Mouse (Mus musculus): Measurements from ENCODE around the gene Slc39a11.
A peak's percentile ranks its signal among the peaks of the same experiment; 100 is the strongest.

Slc39a11 gene

DNA sequence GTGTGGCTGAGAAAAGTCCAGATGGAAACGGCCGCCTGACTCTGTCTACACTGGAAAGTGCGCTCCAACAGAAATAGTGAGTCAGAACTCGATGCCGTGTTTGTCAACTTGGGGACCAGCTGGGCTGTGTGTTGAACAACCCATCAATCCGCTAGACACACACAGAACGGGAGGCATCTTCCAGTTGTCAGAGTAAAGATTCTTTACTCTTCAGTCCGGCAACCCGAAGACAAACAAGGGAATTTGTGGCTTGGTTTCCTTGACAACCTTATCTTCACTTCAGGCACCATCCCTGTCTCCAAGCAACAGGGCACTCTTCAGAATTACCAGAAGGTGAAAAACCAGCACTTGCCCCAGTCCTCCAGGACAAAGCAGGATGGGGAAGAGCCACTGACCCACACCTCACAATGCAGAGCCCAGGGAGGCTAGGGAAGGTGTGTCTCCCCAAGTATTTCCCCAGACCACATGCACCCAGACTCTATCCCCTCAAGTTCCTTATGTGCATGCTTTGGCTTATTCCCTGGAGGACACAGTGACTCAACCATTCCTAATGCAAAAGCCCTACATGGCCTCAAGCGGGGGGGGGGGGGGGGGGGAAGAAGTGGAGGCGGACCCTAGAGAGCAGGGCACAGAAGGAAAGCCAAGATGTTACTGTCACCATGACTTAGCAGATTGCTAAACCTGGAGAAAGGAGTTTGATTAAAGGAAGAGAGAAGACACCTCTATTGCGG is 297.6 kb downstream of the Slc39a11 start:
- DNase-seq (ENCODE audit: extremely low read depth, low read depth), result no peak

DNA sequence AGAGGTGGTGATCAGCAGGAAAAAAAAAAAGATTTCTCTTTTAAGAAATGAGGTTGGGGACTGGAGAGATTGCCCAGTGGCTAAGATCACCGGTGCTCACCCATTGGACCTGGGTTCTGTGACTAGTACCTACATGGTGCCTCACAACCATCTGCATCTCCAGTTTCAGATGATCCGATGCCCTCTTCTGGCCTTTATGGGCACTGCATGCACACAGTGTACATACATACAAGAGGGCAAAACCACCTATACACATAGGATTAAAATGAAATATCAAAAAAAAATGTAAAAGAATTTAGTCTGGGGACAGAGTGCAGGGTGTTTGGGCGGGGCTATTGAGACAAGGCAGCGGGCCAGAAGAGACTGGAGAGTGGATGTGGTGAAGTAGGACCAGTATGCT is 299.3 kb downstream of the Slc39a11 start:
- no peak for DNase-seq (ENCODE audit: extremely low read depth, low read depth)

DNA sequence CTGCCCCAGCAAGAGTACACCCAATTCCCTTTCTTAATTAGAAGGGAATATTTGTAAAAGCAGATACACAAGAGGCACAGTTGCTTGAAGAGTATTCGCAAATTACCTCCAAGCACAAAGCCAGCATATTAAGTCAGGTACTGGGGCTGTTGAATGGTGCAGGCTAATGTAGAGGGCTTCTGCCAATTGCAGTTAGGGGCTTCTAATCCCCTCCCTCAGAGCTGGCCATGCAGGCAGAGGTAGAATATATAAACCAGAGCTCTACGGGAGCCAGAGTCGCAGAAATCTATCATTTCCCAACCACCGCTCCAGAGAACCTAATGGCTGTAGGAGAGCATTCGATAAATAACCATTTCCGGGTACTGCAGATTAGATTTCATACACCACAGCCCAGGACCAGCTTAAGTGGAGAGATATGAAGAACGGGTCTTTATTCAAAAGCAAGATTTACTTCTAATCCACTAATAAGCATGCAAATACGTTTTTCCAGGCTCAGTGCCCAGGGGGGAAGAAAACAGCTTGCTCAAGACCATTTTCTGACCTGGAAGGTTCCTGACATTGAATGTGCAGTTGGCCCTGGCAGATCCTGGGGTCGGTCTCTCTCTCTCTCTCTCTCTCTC is 302.9 kb downstream of the Slc39a11 start:
- DNase-seq (ENCODE audit: extremely low read depth, low read depth), result no peak

DNA sequence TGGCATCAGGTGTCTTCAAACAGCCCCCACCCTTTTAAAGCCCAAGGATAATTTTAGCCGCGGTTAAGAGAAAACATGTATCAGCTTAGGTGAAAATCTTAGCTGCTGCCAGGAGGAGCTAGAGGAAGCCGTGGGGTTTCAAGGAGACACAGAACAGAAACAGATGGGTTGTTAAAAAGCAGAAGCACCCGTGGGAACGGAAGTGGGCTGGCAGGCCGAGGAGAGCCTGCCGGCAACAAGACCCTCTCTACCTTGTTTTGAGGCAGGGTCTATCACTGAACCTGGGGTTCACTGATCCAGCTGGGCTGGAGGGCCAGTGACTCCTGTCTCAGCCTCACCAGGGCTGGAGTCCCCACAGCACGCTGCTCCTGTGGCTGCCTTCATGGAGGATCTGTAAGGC is 310.1 kb downstream of the Slc39a11 start:
- no peak for DNase-seq (ENCODE audit: extremely low read depth, low read depth)

DNA sequence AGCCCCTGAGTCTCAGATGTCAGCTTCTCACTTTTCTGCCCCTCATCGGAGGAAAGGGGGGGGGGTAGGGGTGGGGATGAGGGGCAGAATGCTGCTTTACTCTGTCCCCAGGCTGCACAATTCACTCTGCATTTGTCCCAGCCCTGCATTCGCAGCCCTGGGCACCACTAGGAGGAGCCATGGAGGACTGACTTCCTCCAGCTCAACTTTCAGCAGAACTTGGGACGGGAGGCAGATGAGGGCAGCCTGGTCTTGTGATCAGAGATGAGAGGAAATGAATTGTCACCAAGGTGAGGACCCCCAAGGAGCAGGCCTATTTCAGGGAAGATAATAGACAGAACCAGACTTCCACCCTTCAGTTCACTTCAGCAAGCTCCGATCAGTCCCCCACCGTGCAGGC is 311.3 kb downstream of the Slc39a11 start:
- no peak for DNase-seq (ENCODE audit: extremely low read depth, low read depth)

DNA sequence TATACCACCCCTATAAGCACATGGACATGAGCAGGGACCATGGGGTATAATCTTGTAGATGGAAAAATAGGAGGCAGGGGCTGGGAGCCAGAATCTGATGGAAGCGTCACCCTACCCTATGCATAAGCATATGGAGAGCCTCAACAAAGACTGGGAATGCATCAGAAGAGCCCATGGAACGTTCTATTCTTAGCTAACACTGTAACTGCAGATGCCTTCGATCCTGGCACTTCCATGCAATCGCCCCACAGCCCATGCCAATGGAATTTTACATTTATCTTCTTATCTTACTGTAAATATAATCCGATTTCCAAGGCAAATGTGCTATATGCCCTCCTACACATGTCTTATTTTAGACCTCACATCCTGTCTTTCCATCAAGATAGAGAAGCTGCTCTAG is 314.2 kb downstream of the Slc39a11 start:
- DNase-seq (ENCODE audit: extremely low read depth, low read depth), result no peak

DNA sequence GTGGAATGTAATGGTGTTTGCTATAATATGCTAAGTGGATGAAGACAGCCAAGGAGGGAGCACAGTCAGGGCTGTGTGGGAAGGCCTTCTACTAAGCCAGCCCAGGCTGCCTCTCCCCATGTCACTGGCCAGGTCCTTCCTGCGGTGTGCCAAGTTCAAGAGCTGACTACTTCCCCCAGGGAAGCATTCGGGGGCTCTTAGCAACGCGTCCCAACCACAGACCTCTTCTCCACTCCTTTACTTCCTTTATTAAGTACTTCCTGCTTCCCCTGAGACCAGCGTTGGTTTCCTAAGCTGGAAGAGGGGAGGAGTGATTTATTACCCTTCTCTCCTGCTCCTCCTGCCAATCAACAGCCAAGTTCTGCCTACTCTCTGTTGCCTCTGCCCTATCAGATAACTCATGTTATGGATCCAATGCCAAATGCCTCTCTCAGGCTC is 315.4 kb downstream of the Slc39a11 start:
- DNase-seq (ENCODE audit: extremely low read depth, low read depth), result peak; percentile 18

DNA sequence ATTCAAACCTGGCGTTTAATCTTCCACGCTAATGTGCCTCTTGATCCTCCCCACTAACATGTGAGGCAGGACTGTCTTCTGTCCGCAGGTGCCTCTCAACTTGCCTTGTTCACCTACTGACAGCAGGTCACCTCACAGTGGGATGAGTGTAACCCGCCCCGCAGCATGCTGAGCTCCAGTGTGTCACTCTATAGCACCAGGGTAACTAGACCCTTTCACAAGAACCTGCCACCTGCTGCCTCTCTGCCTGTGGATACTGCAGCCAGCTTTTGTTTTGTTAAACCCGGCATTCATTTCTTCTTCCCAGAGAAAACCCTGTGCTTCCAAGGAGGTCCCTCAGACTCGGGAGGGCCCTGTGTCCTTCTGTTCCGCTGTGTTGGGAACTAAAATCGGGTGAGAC is 316.3 kb downstream of the Slc39a11 start:
- no peak for DNase-seq (ENCODE audit: extremely low read depth, low read depth)

DNA sequence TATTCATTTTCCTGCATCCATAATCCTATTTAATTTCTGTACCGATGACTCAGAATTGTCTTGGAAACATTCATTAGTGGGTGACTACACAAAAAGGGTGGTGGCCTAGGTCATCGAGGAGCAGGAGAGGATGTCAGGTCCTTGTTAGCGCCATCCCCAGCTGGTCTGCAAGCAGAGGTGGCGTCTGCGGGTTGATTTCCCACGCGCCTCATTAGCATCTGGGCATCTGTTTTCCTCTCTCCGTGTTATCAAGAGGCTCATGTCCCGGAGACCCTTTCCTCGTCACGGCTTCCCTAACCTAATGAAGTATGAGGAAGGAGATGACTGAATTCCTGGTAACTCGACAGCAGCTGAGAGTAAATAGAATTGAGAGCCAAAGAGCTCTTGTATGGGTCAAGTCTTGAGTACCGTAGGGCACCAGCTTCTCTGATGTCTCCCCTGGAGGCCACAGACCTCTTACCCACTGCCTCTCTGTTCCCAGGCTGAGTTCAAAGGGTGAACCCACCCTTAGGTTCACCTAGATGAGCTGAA is 319.8 kb downstream of the Slc39a11 start:
- no peak for DNase-seq (ENCODE audit: extremely low read depth, low read depth)

DNA sequence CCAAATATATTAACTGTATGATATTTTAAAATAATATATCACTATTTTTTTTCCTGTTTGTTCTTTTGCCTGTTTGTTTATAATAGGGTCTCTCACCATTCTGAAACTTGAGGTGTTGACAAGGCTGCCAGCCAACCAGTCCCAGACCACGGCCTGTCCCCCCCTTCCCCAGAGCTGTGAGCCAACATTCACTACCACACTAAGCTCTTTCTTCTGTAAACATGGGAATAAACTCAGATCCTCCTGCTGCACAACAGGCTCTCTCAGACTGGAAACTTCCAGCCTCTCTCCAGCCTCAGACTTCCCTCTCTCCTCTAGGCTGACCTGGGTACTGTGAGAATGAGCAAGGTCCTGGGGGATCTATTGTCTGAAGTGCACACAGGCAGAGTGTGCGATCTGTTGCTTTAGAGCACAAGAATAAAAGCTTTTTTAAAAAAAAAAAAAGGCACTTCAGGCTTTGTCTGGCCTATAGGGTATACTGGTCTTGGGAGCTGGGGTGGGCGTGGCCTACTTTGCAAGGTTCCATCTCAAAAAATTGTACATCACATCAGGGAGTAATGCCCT is 322.3 kb downstream of the Slc39a11 start:
- no peak for DNase-seq (ENCODE audit: extremely low read depth, low read depth)

DNA sequence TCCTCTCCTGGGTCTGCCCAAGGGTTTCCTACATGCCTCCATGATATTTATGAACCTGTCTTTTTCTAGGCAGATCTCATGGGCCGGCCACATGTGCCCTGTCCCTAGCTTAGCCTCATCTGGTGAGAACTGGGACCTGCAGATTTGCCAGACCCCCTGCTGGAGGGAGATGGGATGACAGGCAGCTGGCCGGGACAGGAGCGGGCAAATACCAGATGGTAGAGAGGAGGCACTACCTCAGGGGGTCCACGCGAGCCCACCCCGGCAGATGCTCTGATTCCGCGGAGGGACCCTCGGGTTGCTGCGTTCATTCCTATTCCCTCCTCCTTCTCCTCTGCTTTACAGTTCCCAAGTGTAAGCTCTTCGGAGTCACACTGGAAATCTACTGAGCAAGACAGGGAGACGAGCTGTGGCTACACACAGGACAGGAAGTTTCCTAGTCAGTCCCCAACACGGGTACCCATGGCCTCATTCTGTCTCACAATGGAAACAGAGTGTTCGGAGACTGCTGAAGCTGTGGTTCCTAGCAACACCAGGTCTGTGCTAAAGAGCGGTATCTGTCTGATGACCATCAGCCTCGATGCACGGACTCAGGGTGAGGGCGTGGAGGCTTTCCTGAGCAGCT is 323.4 kb downstream of the Slc39a11 start:
- no peak for DNase-seq (ENCODE audit: extremely low read depth, low read depth)

DNA sequence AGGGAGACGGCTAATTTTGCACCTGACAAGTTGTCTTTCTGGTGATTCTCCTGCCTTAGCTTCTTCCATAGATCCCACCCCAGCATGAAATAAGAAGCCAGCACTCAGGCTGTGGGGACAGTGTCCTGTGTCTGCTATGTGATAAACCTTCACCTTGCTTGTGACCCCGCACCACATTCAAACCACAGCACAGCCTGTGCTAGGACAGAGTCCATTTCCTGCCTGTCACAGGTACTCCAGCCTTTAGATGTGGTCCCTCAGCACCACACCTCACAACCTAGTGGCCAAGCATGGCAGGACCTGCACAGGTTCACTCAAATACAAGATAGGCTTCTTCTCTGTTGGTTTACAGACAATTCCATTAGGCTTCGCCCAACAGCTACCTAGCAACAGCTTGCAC is 328.3 kb downstream of the Slc39a11 start:
- no peak for DNase-seq (ENCODE audit: extremely low read depth, low read depth)

DNA sequence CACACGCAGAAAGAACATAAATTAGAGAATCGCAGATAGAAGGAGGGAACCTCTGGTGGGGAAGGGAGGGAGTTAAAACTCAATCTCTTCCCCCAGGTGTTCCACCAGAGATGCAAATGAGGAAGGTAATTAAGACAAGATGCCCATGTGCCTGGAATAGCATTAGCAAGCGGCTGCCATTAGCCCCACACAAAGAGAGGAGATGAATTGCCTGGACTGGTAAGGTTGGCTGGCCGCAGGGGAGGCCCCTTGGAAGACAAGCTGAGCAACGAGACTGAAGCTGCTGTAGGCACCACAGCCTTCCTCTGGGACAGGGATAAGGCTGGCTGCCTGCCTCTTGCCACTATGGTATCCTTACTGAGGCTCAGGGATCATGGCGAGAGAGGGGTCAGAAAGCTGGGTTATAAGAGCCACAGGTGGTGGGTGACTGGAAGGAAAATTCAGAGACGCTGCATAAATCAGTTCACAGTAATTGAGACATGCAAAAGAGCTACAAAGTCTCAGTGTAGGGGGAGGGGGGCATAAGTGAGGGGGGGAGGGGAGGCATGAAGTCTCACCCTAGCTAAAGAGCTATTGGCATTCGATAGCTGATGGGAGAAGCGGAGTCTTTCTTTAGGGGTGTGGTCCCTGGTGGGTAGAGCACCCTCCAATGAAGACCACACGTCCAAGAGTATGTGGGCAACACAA is 340.5 kb downstream of the Slc39a11 start:
- no peak for DNase-seq (ENCODE audit: extremely low read depth, low read depth)

DNA sequence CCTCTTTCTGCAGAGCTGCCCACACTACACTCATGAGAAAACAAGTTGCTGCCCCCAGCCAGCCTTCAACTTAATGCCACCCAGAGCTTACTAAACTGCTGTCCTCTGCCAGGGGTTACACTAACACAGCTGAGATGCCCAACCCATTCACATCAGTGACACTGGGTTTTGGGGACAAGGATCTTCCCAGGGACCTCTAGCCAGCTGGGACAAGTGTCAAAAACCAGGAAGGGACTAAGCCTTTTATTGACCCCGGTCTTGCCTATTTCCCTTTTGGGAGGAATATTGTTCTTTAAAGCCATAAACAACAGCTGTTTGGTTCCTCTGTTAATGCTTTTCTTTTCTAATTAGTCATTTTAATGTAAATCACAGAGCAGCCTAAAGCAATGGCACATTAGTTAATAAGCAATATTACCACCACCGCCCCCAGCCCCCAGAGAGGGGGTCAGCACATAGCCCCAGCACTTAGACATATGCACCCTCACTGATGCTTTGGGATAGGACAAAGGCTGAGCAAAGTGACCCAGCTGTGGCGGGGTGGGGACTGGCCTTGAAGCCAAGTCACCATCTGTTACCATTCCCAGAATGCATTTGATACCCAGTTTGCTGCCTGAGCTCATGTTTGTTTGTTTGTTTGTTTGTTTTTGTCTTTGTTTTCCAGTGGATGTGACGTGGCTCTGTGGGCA is 341.5 kb downstream of the Slc39a11 start:
- no peak for DNase-seq (ENCODE audit: extremely low read depth, low read depth)

DNA sequence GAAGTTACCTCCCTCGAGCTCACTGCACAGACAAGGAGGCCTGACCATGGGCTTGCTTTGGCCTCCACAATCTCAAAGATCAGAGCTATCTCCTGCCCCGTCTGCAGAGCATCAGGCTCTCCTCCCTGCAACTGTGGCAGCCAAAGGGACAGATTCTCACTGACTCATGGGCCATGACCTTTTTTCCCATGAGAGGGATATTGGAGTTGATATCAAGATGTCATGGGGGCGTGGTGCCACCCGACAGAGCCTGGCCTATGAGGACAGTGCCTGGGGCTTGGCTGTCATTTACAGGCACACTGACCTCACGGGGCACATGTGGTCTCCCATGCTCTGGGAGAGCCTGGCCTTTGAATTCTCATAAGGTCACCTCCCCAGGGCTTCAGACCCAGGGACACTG is 346.7 kb downstream of the Slc39a11 start:
- no peak for DNase-seq (ENCODE audit: extremely low read depth, low read depth)

DNA sequence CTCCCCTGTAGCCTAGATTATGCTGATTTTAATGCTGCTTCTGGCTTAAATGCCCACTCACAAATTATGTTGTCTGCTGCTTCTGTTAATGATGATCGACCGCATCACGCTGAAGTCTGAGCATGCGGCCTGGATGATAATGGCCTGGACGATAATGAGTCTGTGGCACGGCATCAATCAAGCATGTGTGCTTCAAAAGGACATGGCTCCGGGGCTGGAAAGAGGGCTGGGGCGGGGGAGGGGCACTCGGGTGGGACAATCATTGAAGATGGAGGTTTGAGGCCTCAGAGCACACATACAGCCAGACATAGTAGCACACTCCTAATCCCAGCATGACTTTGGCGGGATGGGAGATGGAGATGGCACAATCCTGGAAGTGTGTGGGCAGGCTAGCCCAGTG is 350.4 kb downstream of the Slc39a11 start:
- DNase-seq (ENCODE audit: extremely low read depth, low read depth), result no peak

DNA sequence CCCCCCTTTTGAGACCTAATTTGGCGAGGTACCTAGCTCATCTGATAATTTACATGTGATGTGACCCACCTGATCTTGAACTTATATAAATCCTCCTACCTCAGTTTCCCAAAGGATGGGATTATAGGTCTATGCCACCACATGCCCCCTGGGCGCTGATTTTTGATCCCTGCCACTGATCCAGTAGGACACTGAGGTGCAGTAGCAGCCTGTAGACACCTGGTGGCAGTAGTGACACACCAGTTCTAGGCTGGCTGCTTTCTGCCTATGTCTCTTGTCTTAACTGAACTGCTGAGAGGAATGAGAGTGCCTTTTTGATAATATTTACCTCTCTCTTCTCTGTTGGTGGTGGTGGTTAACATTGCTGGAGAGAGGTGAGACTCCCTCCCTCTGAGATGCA is 352.1 kb downstream of the Slc39a11 start:
- peak; percentile 16 for DNase-seq (ENCODE audit: extremely low read depth, low read depth)

DNA sequence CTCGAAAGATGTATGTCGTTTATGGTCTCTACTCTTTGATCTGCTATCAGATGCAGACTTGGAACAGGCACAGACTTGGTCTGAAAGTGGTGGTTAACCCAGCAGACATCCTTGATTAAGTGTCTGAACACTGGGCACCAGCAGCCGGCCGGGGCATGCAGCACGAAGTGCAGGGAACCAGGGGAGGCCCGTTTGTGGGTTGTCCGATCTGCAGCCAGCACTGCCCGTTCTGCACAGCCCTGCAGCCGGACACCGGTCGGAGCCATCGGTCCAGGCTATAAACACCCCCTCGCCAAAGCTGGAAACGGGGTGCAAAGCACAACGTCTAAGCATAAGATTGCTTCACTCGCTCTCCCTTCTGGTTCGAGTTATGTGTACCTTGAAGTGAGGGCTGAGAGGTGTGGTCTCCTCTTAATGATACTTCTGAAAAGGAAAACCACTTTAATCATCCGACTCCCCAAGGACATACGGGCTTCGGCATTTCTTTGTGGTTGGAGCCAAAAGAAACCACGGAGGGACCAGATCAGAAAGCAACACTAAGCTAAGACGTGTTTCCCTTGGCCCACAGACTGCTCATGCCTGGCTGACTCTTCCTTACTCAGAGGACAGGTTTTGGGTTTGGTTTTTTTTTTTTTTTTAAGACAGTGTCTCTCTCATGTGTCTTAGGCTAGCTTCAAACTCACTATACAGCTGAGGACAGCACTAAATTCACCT is 352.8 kb downstream of the Slc39a11 start:
- DNase-seq (ENCODE audit: extremely low read depth, low read depth), result no peak

DNA sequence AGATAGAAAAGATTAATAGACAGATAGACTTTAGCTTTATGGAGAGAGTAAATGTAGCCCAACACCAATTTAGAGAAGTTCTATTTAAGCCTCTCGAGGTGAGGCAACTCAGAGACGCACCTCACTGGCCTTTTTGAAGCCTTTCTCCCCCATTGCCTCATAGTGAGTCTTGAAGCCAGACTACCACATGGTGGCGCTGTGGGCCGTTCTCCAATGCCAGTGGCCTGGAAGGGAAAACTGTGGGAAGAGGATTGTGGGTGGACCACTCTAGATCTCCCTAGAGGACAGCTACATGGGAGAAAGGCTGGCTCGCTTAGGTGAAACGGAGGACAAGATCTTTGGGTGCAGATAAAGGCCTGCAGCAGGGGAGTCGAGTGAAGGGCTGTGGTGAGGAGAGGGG is 353.7 kb downstream of the Slc39a11 start:
- DNase-seq (ENCODE audit: extremely low read depth, low read depth), result no peak

DNA sequence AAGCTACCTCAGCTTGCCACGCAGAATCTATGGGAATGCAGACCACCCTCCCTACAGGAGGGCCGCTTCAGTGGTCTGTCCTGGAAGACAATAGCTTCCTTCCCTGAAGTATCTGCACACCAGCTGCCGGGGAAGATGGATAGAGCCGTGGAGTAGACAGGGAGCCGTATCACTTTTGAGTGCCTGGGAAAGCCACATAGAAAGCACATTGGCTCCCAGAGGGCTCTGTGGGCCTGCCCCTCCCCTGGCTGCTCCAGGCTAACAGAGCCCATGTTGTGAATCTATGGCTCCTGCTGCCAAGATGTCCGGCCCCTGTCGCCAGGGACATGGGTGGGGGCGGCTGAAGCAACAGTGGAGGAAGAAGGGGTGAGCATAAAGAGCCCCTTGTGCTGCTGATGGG is 355.4 kb downstream of the Slc39a11 start:
- no peak for DNase-seq (ENCODE audit: extremely low read depth, low read depth)
